Mouse (Mus musculus): ENCODE measurements at regions not wholly inside any gene's neighbourhood (a gene's known extent, or its start where the extent isn't known, plus 50 kb on each side); places are given as distances from the start of the nearest gene placed in this dataset.

- TF ChIP-seq CTCF (IDR thresholded peaks at IDR 0.05; ENCODE audit: low read depth) = no peak
- no peak for TF ChIP-seq EP300 (IDR thresholded peaks at IDR 0.05; ENCODE audit: low read depth)
- H3K9me3 ChIP-seq (ENCODE audit: low read length) = no peaks in the 10 kb centered on the region
- WGBS (ENCODE audit: insufficient replicate concordance) = 83% methylated on average over 4 of the region's 4 CpGs
- no peaks in the 10 kb centered on the region for H3K36me3 ChIP-seq (replicated peaks; ENCODE audit: insufficient read depth, low read length)
- H3K4me2 ChIP-seq (ENCODE audit: low read depth, low read length) = no peak overlapping the region
- H3K27me3 ChIP-seq (ENCODE audit: insufficient read depth, low read length) = no peaks in the 10 kb centered on the region
- no peak overlapping the region for H3K4me3 ChIP-seq (ENCODE audit: low read depth, low read length)
- ATAC-seq (no peak), DNase-seq (no peak)
- H3K4me1 ChIP-seq (ENCODE audit: insufficient read depth) = no peaks in the 10 kb centered on the region
- H3K27ac ChIP-seq (ENCODE audit: low read depth) = no peak overlapping the region
- no peak overlapping the region for H3K9ac ChIP-seq (replicated peaks)
Measured at GRCm38 (mm10) chr2:94983484-94983883, 545.5 kb upstream of the Api5 start.

DNA sequence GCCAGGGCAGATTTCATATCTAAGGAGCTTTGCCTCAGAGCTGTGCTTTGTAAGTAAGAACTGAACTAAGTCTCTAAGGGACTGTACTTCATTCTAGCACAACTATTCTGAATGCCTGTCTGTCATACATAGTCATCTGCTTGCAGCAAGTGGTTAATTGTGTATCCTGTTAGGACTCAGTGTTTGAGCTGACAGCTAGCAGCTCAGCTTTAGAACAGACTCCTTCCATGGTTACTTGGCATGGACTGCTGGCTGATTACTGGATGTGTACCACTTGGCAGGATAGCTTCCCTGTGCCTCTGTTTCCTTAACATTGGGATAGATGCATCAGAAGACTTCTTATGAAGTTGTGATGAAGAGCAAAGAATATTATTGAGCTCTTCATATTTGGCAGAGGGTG lies 525.6 kb upstream of the Api5 start:
- H3K27me3 ChIP-seq (ENCODE audit: insufficient read depth, low read length) = no peaks in the 10 kb centered on the region
- no peak overlapping the region for H3K4me3 ChIP-seq (ENCODE audit: low read depth, low read length)
- no peaks in the 10 kb centered on the region for H3K9me3 ChIP-seq (ENCODE audit: low read length)
- H3K4me1 ChIP-seq (ENCODE audit: insufficient read depth) = no peaks in the 10 kb centered on the region
- ATAC-seq = no peak
- no peak overlapping the region for H3K27ac ChIP-seq (ENCODE audit: low read depth)
- no peak overlapping the region for H3K4me2 ChIP-seq (ENCODE audit: low read depth, low read length)
- H3K36me3 ChIP-seq (replicated peaks; ENCODE audit: insufficient read depth, low read length) = no peaks in the 10 kb centered on the region
- H3K9ac ChIP-seq (replicated peaks) = no peak overlapping the region
- DNase-seq = no peak
- no peak for TF ChIP-seq EP300 (IDR thresholded peaks at IDR 0.05; ENCODE audit: low read depth)
- no peak for TF ChIP-seq CTCF (IDR thresholded peaks at IDR 0.05; ENCODE audit: low read depth)

DNA sequence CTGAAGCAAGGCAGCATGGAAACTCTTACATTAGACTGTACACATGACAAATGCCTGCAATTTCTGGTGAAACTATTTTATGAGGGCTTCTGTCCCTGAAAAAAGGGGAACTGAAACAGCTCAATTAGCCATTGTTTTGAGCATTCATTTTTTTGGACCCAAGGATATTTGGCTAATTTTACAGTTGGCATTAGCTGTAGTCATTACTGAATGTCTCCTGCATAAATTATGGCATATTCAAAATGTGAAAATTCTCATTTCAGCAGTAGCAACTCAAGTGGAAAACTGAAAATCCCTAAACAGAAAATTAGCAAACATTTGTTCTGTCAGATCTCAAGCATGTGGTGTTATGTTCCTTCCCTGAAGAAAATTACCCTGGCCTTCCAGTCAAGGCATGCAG lies 507.7 kb upstream of the Api5 start:
- DNase-seq (no peak), ATAC-seq (no peak)
- Histone ChIP-seq H3K4me3 (ENCODE audit: low read depth, low read length) (no peak overlapping the region), H3K36me3 (replicated peaks; ENCODE audit: insufficient read depth, low read length) (no peaks in the 10 kb centered on the region), H3K27ac (ENCODE audit: low read depth) (no peak overlapping the region), H3K9me3 (ENCODE audit: low read length) (no peaks in the 10 kb centered on the region), H3K27me3 (ENCODE audit: insufficient read depth, low read length) (no peaks in the 10 kb centered on the region), H3K9ac (replicated peaks) (no peak overlapping the region), H3K4me2 (ENCODE audit: low read depth, low read length) (no peak overlapping the region), H3K4me1 (ENCODE audit: insufficient read depth) (no peaks in the 10 kb centered on the region)
- TF ChIP-seq CTCF (IDR thresholded peaks at IDR 0.05; ENCODE audit: low read depth) (no peak), EP300 (IDR thresholded peaks at IDR 0.05; ENCODE audit: low read depth) (no peak)

GRCm38 (mm10) chr2:94932115-94932514 lies 494.2 kb upstream of the Api5 start:
- H3K9me3 ChIP-seq (ENCODE audit: low read length) = no peaks in the 10 kb centered on the region
- H3K4me3 ChIP-seq (ENCODE audit: low read depth, low read length) = no peak overlapping the region
- no peaks in the 10 kb centered on the region for H3K4me1 ChIP-seq (ENCODE audit: insufficient read depth)
- no peak for DNase-seq
- 78% methylated on average over 4 of the region's 4 CpGs for WGBS (ENCODE audit: insufficient replicate concordance)
- no peak overlapping the region for H3K27ac ChIP-seq (ENCODE audit: low read depth)
- no peak overlapping the region for H3K4me2 ChIP-seq (ENCODE audit: low read depth, low read length)
- ATAC-seq = no peak
- TF ChIP-seq CTCF (IDR thresholded peaks at IDR 0.05; ENCODE audit: low read depth) (no peak), EP300 (IDR thresholded peaks at IDR 0.05; ENCODE audit: low read depth) (no peak)
- H3K9ac ChIP-seq (replicated peaks) = no peak overlapping the region
- no peaks in the 10 kb centered on the region for H3K36me3 ChIP-seq (replicated peaks; ENCODE audit: insufficient read depth, low read length)
- H3K27me3 ChIP-seq (ENCODE audit: insufficient read depth, low read length) = no peaks in the 10 kb centered on the region

DNA sequence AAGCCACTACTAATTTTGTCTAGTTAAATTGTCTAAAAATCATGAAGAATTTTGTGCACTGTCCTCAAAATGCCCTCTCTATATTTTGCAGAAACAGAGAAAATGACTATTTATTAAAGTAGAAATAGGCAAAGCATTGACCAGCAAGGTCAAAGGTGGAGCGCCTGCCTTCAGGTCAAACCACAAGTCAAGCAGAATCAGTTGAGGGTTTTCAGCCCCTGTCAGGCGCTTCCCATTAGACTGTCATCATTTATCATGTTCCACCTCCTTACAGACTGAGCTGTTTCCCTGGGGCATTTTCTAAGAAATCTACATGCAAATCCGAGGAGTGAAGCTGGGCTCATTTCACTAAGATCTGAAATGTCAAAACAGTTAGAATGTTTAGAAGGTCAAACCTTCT lies 481.4 kb upstream of the Api5 start:
- Histone ChIP-seq H3K36me3 (replicated peaks; ENCODE audit: insufficient read depth, low read length) (no peaks in the 10 kb centered on the region), H3K27me3 (ENCODE audit: insufficient read depth, low read length) (no peaks in the 10 kb centered on the region), H3K9me3 (ENCODE audit: low read length) (no peaks in the 10 kb centered on the region), H3K4me3 (ENCODE audit: low read depth, low read length) (no peak overlapping the region), H3K4me2 (ENCODE audit: low read depth, low read length) (no peak overlapping the region), H3K9ac (replicated peaks) (no peak overlapping the region), H3K4me1 (ENCODE audit: insufficient read depth) (no peaks in the 10 kb centered on the region), H3K27ac (ENCODE audit: low read depth) (no peak overlapping the region)
- DNase-seq = no peak
- TF ChIP-seq EP300 (IDR thresholded peaks at IDR 0.05; ENCODE audit: low read depth) (no peak), CTCF (IDR thresholded peaks at IDR 0.05; ENCODE audit: low read depth) (no peak)
- no peak for ATAC-seq
- 64% methylated on average over 3 of the region's 3 CpGs for WGBS (ENCODE audit: insufficient replicate concordance)

GRCm38 (mm10) chr2:94918062-94918461 lies 480.1 kb upstream of the Api5 start:
- TF ChIP-seq EP300 (IDR thresholded peaks at IDR 0.05; ENCODE audit: low read depth) = no peak
- TF ChIP-seq CTCF (IDR thresholded peaks at IDR 0.05; ENCODE audit: low read depth) = no peak
- Histone ChIP-seq H3K9ac (replicated peaks) (no peak overlapping the region), H3K27me3 (ENCODE audit: insufficient read depth, low read length) (no peaks in the 10 kb centered on the region), H3K4me1 (ENCODE audit: insufficient read depth) (no peaks in the 10 kb centered on the region), H3K4me3 (ENCODE audit: low read depth, low read length) (no peak overlapping the region), H3K36me3 (replicated peaks; ENCODE audit: insufficient read depth, low read length) (no peaks in the 10 kb centered on the region), H3K4me2 (ENCODE audit: low read depth, low read length) (no peak overlapping the region), H3K27ac (ENCODE audit: low read depth) (no peak overlapping the region), H3K9me3 (ENCODE audit: low read length) (no peaks in the 10 kb centered on the region)
- 50% methylated on average over 2 of the region's 2 CpGs for WGBS (ENCODE audit: insufficient replicate concordance)
- DNase-seq (no peak), ATAC-seq (peak; percentile 51)

DNA sequence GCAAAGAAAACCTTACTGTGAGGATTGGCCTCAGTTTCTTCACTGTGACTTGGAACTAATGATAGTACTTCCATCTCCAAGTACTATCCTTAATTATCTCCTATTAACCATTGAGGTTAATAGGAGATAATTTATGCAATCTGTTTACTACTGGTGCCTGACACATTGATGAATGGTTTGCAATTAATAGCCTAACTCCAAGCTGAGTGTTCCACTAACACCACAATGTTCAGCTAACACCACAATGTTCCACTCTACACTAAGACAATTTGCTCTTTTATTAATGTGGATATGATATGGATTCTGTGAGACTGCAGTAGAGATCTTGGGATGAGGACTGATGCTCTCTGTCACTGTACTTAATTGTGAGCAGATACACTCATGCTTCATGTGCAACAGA lies 463.6 kb upstream of the Api5 start:
- H3K27ac ChIP-seq (ENCODE audit: low read depth) = no peak overlapping the region
- H3K9me3 ChIP-seq (ENCODE audit: low read length) = no peaks in the 10 kb centered on the region
- DNase-seq = no peak
- H3K4me1 ChIP-seq (ENCODE audit: insufficient read depth) = no peaks in the 10 kb centered on the region
- no peaks in the 10 kb centered on the region for H3K27me3 ChIP-seq (ENCODE audit: insufficient read depth, low read length)
- no peak overlapping the region for H3K4me2 ChIP-seq (ENCODE audit: low read depth, low read length)
- no peaks in the 10 kb centered on the region for H3K36me3 ChIP-seq (replicated peaks; ENCODE audit: insufficient read depth, low read length)
- no peak overlapping the region for H3K9ac ChIP-seq (replicated peaks)
- no peak overlapping the region for H3K4me3 ChIP-seq (ENCODE audit: low read depth, low read length)
- TF ChIP-seq EP300 (IDR thresholded peaks at IDR 0.05; ENCODE audit: low read depth) (no peak), CTCF (IDR thresholded peaks at IDR 0.05; ENCODE audit: low read depth) (no peak)
- ATAC-seq = no peak
